Mouse (Mus musculus): Measurements from ENCODE around the gene Spata1. TPM values are rescaled to one million over a fixed set of nuclear protein-coding genes. Genes with fewer than 3 reads are reported as not detected.

The Spata1 gene
- polyA plus RNA-seq, 1 experiment from 2014 or later, result 4.2 TPM

DNA sequence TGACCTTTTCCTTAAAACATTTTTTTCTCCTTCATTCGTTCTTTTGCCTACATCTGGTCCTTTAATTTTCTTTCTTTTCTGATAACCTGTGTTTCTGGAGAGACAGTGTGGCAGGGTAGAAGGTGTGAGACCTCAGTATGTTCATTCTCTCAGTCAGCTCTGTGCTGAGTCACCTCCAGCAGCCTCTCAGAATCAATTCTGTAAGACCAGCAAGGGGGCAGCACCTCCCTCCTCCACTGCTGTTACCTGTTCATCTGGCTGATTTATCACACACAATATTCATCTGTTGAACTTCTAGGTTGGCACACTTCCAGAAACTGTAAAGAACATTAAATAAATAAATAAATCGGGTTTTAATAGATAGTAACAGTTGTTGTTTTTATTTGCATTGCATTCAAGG is 36.6 kb downstream of the Spata1 start:
- Histone ChIP-seq H3K9ac (no peak overlapping the region), H3K4me2 (no peak overlapping the region), H3K4me1 (ENCODE audit: insufficient read depth) (no peaks in the 10 kb centered on the region), H3K27me3 (ENCODE audit: insufficient read depth, low read length) (no peaks in the 10 kb centered on the region), H3K9me3 (ENCODE audit: low read depth, low read length) (no peaks in the 10 kb centered on the region), H3K4me3 (ENCODE audit: low read depth, low read length) (no peak overlapping the region), H3K27ac (ENCODE audit: low read depth) (no peak overlapping the region), H3K36me3 (ENCODE audit: insufficient read depth) (no peaks in the 10 kb centered on the region)
- WGBS, result 41% methylated on average over 2 of the region's 2 CpGs
- ATAC-seq (ENCODE audit: insufficient read depth), result no peak
- no peak for TF ChIP-seq CTCF (IDR thresholded peaks at IDR 0.05; ENCODE audit: low read depth)
- DNase-seq, result no peak

DNA sequence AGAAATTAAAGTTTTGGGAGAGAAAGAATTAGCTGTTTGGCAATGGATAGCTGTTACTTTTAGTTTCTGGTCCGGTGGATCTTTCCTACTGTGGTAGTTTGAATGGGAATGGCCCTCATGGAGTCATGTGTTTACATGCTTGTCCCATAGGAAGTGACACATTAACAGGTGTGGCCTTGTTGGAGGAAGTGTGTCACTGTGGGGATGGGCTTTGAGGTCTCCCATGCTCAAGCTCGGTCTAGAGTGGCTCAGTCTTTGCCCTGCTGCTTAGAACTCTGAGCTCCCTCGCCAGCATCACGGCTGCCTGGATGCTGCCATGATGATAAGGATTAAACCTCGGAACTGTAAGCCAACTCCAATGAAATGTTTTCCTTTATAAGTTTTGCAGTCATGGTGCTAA is 48.2 kb downstream of the Spata1 start:
- DNase-seq (no peak), ATAC-seq (ENCODE audit: insufficient read depth) (no peak)
- H3K4me3 ChIP-seq (ENCODE audit: low read depth, low read length), result no peak overlapping the region

DNA sequence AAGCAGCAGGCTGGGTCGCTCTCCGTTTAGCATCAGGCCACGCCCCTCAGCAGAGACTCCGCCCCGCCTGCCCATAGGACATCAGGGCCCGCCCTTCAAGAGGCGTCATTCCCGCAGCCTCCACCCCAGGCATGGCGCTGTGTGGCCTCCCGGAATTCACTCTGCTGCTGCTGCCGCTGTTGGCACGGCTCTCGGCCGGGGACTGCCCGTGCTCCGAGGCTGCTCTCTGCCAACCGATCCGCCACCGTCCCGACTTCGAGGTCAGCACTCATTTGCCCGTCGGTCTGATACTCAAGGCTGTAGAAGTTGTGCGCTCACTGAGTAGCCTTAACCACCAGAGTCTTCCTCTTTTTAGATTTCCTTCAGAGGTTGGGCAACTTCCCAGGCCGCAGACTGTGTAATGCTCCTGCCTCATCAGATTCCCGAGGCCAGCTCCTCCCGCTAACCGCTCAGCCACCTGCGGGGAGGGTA is 49.1 kb downstream of the Spata1 start:
- under 1% methylated on average over 29 of the region's 29 CpGs for WGBS
- no peaks in the 10 kb centered on the region for H3K27me3 ChIP-seq (ENCODE audit: insufficient read depth, low read length)
- peak; percentile 57 for TF ChIP-seq CTCF (IDR thresholded peaks at IDR 0.05; ENCODE audit: low read depth)
- ATAC-seq (ENCODE audit: insufficient read depth), result peak; percentile 99
- DNase-seq, result peak; percentile 99
- H3K9ac ChIP-seq, result peak overlapping the region; percentile 73
- H3K27ac ChIP-seq (ENCODE audit: low read depth), result peak overlapping the region; percentile 91
- H3K4me1 ChIP-seq (ENCODE audit: insufficient read depth), result no peaks in the 10 kb centered on the region
- H3K9me3 ChIP-seq (ENCODE audit: low read depth, low read length), result no peaks in the 10 kb centered on the region
- no peaks in the 10 kb centered on the region for H3K36me3 ChIP-seq (ENCODE audit: insufficient read depth)
- peak overlapping the region; percentile 60 for H3K4me3 ChIP-seq (ENCODE audit: low read depth, low read length)
- peak overlapping the region; percentile 80 for H3K4me2 ChIP-seq

More for the DNA sequence above, 48.2 kb downstream of the Spata1 start:
- no peak overlapping the region for H3K27ac ChIP-seq (ENCODE audit: low read depth)
- 86% methylated on average over 5 of the region's 5 CpGs for WGBS
- H3K9me3 ChIP-seq (ENCODE audit: low read depth, low read length), result no peaks in the 10 kb centered on the region
- no peak for TF ChIP-seq CTCF (IDR thresholded peaks at IDR 0.05; ENCODE audit: low read depth)
- H3K9ac ChIP-seq, result no peak overlapping the region
- H3K4me2 ChIP-seq, result peak overlapping the region; percentile 80
- H3K36me3 ChIP-seq (ENCODE audit: insufficient read depth), result no peaks in the 10 kb centered on the region
- H3K4me1 ChIP-seq (ENCODE audit: insufficient read depth), result no peaks in the 10 kb centered on the region
- H3K27me3 ChIP-seq (ENCODE audit: insufficient read depth, low read length), result no peaks in the 10 kb centered on the region

DNA sequence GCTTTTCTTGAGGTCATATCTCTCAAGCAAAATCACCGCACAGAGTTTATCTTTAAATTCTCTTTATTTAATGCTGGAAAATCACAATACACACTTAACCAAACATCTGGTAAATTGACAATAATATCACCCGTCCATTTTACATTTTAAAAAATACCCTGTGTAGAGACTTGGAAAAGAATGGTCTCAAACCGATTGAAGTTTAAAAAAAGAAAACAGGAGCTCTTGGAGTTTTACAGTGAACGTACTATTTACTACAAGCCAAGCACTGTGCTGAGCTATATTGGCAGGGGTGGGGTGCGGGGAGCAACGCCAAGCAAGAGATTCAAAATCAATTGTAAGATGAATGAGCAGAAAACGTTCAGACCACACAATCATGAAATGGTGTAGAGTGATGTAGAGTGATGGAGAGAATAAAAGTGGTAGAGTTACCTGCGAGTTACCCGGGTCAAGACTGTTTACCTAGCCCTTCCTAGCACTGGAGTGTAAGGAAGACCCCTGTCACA is 49.8 kb downstream of the Spata1 start, which contains the start of gene Ctbs:
Gene Ctbs, plus strand, starts transcription at position 51 of the 506 bp plus-strand sequence.
- H3K9ac ChIP-seq, result peak within 1 kb of the TSS; percentile 73
- DNase-seq (no peak), ATAC-seq (ENCODE audit: insufficient read depth) (no peak)
- 44% methylated on average over 9 of the region's 9 CpGs for WGBS
- H3K36me3 ChIP-seq (ENCODE audit: insufficient read depth), result no peaks in the 10 kb centered on the region
- no peaks in the 10 kb centered on the region for H3K4me1 ChIP-seq (ENCODE audit: insufficient read depth)
- H3K27ac ChIP-seq (ENCODE audit: low read depth), result peak within 1 kb of the TSS; percentile 91
- peak within 1 kb of the TSS; percentile 80 for H3K4me2 ChIP-seq
- H3K4me3 ChIP-seq (ENCODE audit: low read depth, low read length), result peak within 1 kb of the TSS; percentile 60
- no peaks in the 10 kb centered on the region for H3K27me3 ChIP-seq (ENCODE audit: insufficient read depth, low read length)
- no peaks in the 10 kb centered on the region for H3K9me3 ChIP-seq (ENCODE audit: low read depth, low read length)
- no peak for TF ChIP-seq CTCF (IDR thresholded peaks at IDR 0.05; ENCODE audit: low read depth)

DNA sequence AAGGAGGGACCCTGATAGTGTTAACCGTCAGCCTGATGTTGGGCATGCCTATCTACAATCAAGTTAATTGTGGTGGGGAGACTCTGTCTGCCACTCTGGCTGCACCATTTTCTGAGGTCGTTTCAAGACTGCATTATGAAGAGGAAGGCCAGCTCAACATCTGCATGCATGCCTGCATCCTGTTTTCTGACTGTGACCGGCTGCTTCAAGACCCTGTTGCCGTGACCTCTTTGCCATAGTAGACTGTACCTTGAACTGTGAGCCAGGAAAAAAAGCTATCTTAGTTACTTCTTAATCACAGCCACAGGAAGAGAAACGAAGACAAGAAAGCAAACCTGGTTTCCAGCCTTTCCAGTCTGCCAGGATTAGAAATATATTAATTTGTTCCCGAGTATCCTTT is 50.6 kb downstream of the Spata1 start:
- 71% methylated on average over 6 of the region's 6 CpGs for WGBS

DNA sequence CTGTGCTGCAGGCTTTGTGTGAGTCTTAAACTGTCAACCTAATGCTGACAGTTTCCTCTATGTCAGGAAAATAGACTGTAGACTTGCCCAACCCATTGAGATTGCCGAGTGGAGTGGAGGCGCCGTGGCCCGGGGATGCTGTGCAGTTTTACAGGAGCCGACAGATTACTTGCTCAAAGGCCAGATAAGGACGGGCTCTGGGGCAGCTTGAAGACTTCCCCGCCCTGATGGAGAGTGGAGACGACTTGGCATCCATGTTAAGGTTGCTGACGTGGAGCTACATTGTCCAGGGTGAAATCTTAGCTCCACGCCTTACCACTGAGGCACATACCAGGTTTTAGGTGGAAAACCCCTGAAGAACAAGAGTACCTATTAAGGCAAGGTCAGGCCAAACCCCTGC is 51.2 kb downstream of the Spata1 start:
- no peaks in the 10 kb centered on the region for H3K4me1 ChIP-seq (ENCODE audit: insufficient read depth)
- WGBS, result 72% methylated on average over 10 of the region's 10 CpGs
- H3K4me3 ChIP-seq (ENCODE audit: low read depth, low read length), result no peak overlapping the region
- H3K9me3 ChIP-seq (ENCODE audit: low read depth, low read length), result no peaks in the 10 kb centered on the region
- DNase-seq (no peak), ATAC-seq (ENCODE audit: insufficient read depth) (no peak)
- H3K9ac ChIP-seq, result no peak overlapping the region
- H3K27ac ChIP-seq (ENCODE audit: low read depth), result no peak overlapping the region
- no peak overlapping the region for H3K4me2 ChIP-seq
- no peaks in the 10 kb centered on the region for H3K27me3 ChIP-seq (ENCODE audit: insufficient read depth, low read length)
- no peak for TF ChIP-seq CTCF (IDR thresholded peaks at IDR 0.05; ENCODE audit: low read depth)
- H3K36me3 ChIP-seq (ENCODE audit: insufficient read depth), result 0 out of 2 replicates have a peak, but pooled peaks cover 2% of the 10 kb centered on the region

More for the DNA sequence above, 50.6 kb downstream of the Spata1 start:
- TF ChIP-seq CTCF (IDR thresholded peaks at IDR 0.05; ENCODE audit: low read depth), result no peak
- no peaks in the 10 kb centered on the region for H3K4me1 ChIP-seq (ENCODE audit: insufficient read depth)
- DNase-seq (no peak), ATAC-seq (ENCODE audit: insufficient read depth) (no peak)
- no peak overlapping the region for H3K4me3 ChIP-seq (ENCODE audit: low read depth, low read length)
- no peak overlapping the region for H3K27ac ChIP-seq (ENCODE audit: low read depth)
- no peak overlapping the region for H3K4me2 ChIP-seq
- no peaks in the 10 kb centered on the region for H3K9me3 ChIP-seq (ENCODE audit: low read depth, low read length)
- no peaks in the 10 kb centered on the region for H3K36me3 ChIP-seq (ENCODE audit: insufficient read depth)
- H3K27me3 ChIP-seq (ENCODE audit: insufficient read depth, low read length), result no peaks in the 10 kb centered on the region
- H3K9ac ChIP-seq, result no peak overlapping the region

DNA sequence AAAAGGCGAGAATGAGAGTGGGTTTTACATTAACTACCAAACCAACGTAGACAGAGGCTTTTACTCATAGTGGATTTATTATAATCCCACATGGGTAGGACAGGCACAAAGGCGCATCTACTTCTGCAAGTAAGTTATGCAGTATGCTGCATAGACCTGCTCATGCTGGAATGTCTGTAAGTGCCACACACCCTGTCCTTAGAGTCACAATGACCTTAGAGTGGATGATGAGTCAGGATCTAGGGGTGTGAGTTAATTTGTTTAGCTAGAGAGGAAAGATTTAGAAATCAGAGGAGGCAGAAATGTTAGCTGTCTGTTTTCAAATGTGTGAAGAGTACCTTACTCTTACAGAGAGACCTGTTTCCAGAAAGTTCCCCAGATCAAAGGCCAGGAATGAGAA is 52.0 kb downstream of the Spata1 start:
- H3K4me1 ChIP-seq (ENCODE audit: insufficient read depth), result no peaks in the 10 kb centered on the region
- TF ChIP-seq CTCF (IDR thresholded peaks at IDR 0.05; ENCODE audit: low read depth), result no peak
- no peak overlapping the region for H3K4me2 ChIP-seq
- H3K27ac ChIP-seq (ENCODE audit: low read depth), result no peak overlapping the region
- no peak overlapping the region for H3K9ac ChIP-seq
- ATAC-seq (ENCODE audit: insufficient read depth) (no peak), DNase-seq (no peak)
- WGBS, result 77% methylated on average over 3 of the region's 3 CpGs
- H3K4me3 ChIP-seq (ENCODE audit: low read depth, low read length), result no peak overlapping the region
- no peaks in the 10 kb centered on the region for H3K27me3 ChIP-seq (ENCODE audit: insufficient read depth, low read length)
- no peaks in the 10 kb centered on the region for H3K9me3 ChIP-seq (ENCODE audit: low read depth, low read length)
- 0 out of 2 replicates have a peak, but pooled peaks cover 6% of the 10 kb centered on the region for H3K36me3 ChIP-seq (ENCODE audit: insufficient read depth)

Measured in lung, embryonic 14.5 days (tissue).